Mouse (Mus musculus): Measurements from ENCODE around the gene Rtn4rl1.

GRCm38 (mm10) chr11:75164051-75164450, 29.5 kb upstream of the Rtn4rl1 start:
- TF ChIP-seq CTCF (IDR thresholded peaks at IDR 0.05; ENCODE audit: insufficient read depth, low read depth, low read length): no peak
- no peak for TF ChIP-seq POLR2A (IDR thresholded peaks at IDR 0.05; ENCODE audit: insufficient read depth, low read depth, low read length)

Measured in olfactory bulb, adult 2 months (tissue).